Mouse (Mus musculus) brain, embryonic 14.5 days (tissue): ENCODE measurements around the gene Syne1.

Experiments used
- CTCF ChIP-seq: fragments of 200-500 bp; IDR thresholded peaks from 2 replicates; pipeline ENCODE4 v1.5.1; 2012; ENCODE audit warnings: inconsistent platforms, mild to moderate bottlenecking, moderate library complexity, borderline replicate concordance; ENCODE audit not compliant: insufficient read depth, insufficient read length; ENCODE audit errors: extremely low read depth
- POLR2A ChIP-seq: fragments of 200-500 bp; IDR thresholded peaks from 2 replicates; pipeline ENCODE4 v1.6.1; 2012; ENCODE audit warnings: mild to moderate bottlenecking, inconsistent platforms, borderline replicate concordance; ENCODE audit not compliant: poor library complexity, insufficient read depth, insufficient read length, severe bottlenecking; ENCODE audit errors: extremely low read depth

DNA sequence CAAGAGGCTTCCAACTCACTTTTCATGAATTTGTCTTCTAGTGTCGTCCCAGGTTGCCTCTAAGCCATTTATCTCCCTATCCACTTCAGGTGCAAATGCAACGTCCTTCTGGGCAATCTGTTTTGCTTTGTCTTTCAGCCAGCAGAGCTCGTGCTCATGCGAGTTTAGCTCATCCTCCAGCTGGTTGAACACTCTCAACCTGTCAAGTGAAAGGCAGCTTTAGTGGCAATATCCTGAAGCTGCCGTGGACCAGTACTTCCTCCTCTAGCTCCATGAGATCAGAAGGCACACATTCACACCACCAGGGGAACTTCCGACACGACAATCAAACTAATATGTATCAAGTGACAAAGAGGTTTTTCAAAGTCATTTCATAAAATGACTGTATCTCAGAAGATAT is 228.7 kb downstream of the Syne1 start:
- TF ChIP-seq POLR2A (no peak), CTCF (no peak)
